Mouse (Mus musculus) liver, embryonic 14.5 days (tissue): Measurements from ENCODE around the gene Fgfr2. TPM values are rescaled to one million over a fixed set of nuclear protein-coding genes. Genes with fewer than 3 reads are reported as not detected.

Experiments
- ATAC-seq: fragments of 200-750 bp; cut with Nextera tagmentation; 2 replicates; pipeline ENCODE4 v1.8.0; 2017; ENCODE audit warnings: moderate number of reproducible peaks, mild to moderate bottlenecking, moderate library complexity; ENCODE audit not compliant: insufficient read depth
- DNase-seq, 3 experiments: peaks; one replicate each; pipeline ENCODE4 v3.0.0-alpha.2; 2012 to 2013; ENCODE audit warnings: low read depth in 3 of 3, low spot score in 3 of 3
- H3K27ac ChIP-seq: fragments of 300-500 bp; sonication (generic); 2 replicates; pipeline ENCODE4 v1.5.1; 2014; ENCODE audit warnings: moderate library complexity, mild to moderate bottlenecking, control low read depth, inconsistent platforms
- H3K27me3 ChIP-seq: fragments of 300-500 bp; sonication (generic); 2 replicates; pipeline ENCODE4 v1.6.1; 2014; ENCODE audit warnings: mild to moderate bottlenecking, low read length, moderate library complexity; ENCODE audit not compliant: control insufficient read depth, insufficient read depth
- H3K36me3 ChIP-seq: fragments of 300-500 bp; sonication (generic); replicated peaks from 2 replicates; pipeline ENCODE4 v1.6.1; 2014; ENCODE audit warnings: low read depth; ENCODE audit not compliant: control insufficient read depth, insufficient read depth
- H3K4me1 ChIP-seq, 2 experiments: fragments of 200-500 bp in 1 of 2; fragments of 300-500 bp in 1 of 2; sonication (generic) in 1 of 2; replicated peaks; 2 replicates each; pipeline ENCODE4 v1.6.1; 2012 to 2014; ENCODE audit warnings: antibody characterized with exemption in 1 of 2, inconsistent platforms in 1 of 2, low read length in 1 of 2; ENCODE audit not compliant: control insufficient read depth in 2 of 2, insufficient read depth in 2 of 2
- H3K4me2 ChIP-seq: fragments of 300-500 bp; sonication (generic); 2 replicates; pipeline ENCODE4 v1.6.1; 2014; ENCODE audit warnings: low read depth, mild to moderate bottlenecking, control low read depth, moderate library complexity
- H3K4me3 ChIP-seq, 2 experiments: fragments of 200-500 bp in 1 of 2; fragments of 300-500 bp in 1 of 2; sonication (generic) in 1 of 2; 2 replicates each; pipeline ENCODE4 v1.5.1; 2012 to 2014; ENCODE audit warnings: low read depth in 2 of 2, low read length in 2 of 2, mild to moderate bottlenecking in 2 of 2, control low read depth in 1 of 2, inconsistent platforms in 1 of 2, moderate library complexity in 1 of 2; ENCODE audit not compliant: insufficient read depth in 1 of 2
- H3K9ac ChIP-seq: fragments of 300-500 bp; sonication (generic); replicated peaks from 2 replicates; pipeline ENCODE4 v1.6.1; 2014; ENCODE audit warnings: mild to moderate bottlenecking, control low read depth, moderate library complexity
- H3K9me3 ChIP-seq: fragments of 300-500 bp; sonication (generic); 2 replicates; pipeline ENCODE4 v1.6.1; 2016; ENCODE audit warnings: low read length, mixed read lengths; ENCODE audit not compliant: control insufficient read depth
- CTCF ChIP-seq: IDR thresholded peaks from 2 replicates; pipeline ENCODE4 v1.5.1; 2016; ENCODE audit warnings: antibody characterized with exemption, low read depth, control low read depth
- EP300 ChIP-seq: IDR thresholded peaks from 2 replicates; pipeline ENCODE4 v1.6.1; 2016; ENCODE audit warnings: antibody characterized with exemption, low read depth
- WGBS: fragments of 180-500 bp; shearing (Covaris S2); extraction: QIAGEN DNeasy Blood & Tissue Kit; methylation state at CpG from one replicate; pipeline ENCODE4 v1.1.7; 2014; ENCODE audit not compliant: insufficient replicate concordance; 5-methylcytosine and 5-hydroxymethylcytosine counted together
- polyA plus RNA-seq, 2 experiments: library from polyadenylated mRNA; depleted of rRNA in 1 of 2; stranded (reverse) in 1 of 2; unstranded in 1 of 2; fragments of >200 nt; fragmentation: Nextera tagmentation in 1 of 2; extraction: Ambion mirVana in 1 of 2; gene quantifications; 2 replicates each; pipeline versions ENCODE4 v1.2.1 to v1.2.3; 2012 to 2014

The Fgfr2 gene
- polyA plus RNA-seq, 2 experiments: 7.9 to 8.8 TPM

DNA sequence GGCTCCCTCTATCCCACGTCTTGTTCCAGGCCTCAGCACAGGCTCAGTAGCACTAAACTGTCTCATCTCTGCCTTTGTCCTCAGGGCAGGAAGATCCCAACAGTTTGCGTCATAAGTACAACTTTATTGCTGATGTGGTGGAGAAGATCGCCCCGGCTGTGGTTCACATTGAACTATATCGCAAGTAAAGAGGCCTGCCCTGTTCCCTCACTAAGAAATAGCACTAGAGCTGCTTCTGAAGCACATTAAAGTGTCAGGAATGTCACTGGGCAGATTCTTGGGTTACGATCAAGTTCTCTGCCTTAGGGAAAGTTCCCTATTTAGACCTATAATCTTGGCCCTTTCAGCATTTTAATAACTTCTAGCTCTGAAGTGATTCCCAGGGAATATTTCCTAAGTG is 2161.7 kb downstream of the Fgfr2 start:
- no peak for TF ChIP-seq CTCF
- Histone ChIP-seq H3K4me1 (0 out of 4 replicates have a peak, but pooled peaks cover 0 to 1% of the 10 kb centered on the region in 2 experiments), H3K36me3 (no peaks in the 10 kb centered on the region), H3K4me2 (no peak overlapping the region), H3K9ac (no peak overlapping the region), H3K4me3 (no peak overlapping the region), H3K9me3 (no peaks in the 10 kb centered on the region), H3K27me3 (no peaks in the 10 kb centered on the region), H3K27ac (no peak overlapping the region)
- no peak for DNase-seq
- no peak for ATAC-seq
- 74% methylated on average over 6 of the region's 6 CpGs for WGBS

DNA sequence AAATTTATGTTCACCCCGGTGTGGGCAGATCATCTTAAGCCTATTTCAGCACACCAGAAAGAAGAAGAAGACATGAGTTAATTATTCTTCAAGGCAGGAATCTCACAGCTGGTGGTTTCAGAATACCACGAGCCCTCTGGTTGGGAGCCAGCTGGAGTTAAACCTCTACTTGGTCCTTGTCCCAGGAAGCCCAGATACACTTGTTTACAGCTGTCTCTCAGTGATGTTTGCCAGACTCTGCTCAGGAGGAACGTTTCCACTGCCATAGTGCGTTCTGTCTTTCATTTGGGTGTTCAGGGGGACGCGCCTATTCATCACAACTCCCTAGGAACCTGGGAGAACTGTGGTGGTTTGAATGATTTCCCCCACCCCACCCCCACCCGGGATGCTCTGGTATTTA is 2163.3 kb downstream of the Fgfr2 start:
- Histone ChIP-seq H3K4me1 (no peaks in the 10 kb centered on the region), H3K27me3 (no peaks in the 10 kb centered on the region), H3K36me3 (no peaks in the 10 kb centered on the region), H3K9ac (no peak overlapping the region), H3K4me2 (no peak overlapping the region), H3K27ac (no peak overlapping the region), H3K4me3 (no peak overlapping the region), H3K9me3 (no peaks in the 10 kb centered on the region)
- ATAC-seq (no peak), DNase-seq (no peak)
- 20% methylated on average over 7 of the region's 7 CpGs for WGBS
- TF ChIP-seq EP300: no peak
- no peak for TF ChIP-seq CTCF

DNA sequence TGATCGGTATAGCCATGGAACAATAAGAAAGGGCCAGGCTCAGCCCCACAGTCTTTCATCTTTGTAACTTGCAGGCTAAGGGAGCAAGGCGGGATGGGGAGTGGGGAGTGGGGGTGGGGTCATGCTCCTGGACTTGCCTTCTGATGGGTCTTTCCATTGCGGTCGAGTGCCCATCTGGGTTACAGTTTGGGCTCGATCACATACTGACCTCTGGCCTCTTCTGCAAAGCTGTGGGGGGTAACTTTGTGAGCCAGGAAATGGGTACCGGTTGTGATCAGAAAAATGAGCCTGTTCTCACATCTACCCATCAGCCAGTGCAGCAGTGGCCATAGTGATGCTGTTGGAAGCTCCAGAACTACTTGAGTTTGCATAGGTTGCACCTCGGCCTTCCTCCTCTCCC is 2164.6 kb downstream of the Fgfr2 start:
- ATAC-seq: no peak
- Histone ChIP-seq H3K27ac (no peak overlapping the region), H3K4me1 (no peaks in the 10 kb centered on the region), H3K9me3 (no peaks in the 10 kb centered on the region), H3K9ac (no peak overlapping the region), H3K36me3 (no peaks in the 10 kb centered on the region), H3K27me3 (no peaks in the 10 kb centered on the region), H3K4me2 (no peak overlapping the region), H3K4me3 (no peak overlapping the region)
- DNase-seq: no peak
- WGBS: 56% methylated on average over 7 of the region's 7 CpGs
- TF ChIP-seq EP300: no peak
- no peak for TF ChIP-seq CTCF

DNA sequence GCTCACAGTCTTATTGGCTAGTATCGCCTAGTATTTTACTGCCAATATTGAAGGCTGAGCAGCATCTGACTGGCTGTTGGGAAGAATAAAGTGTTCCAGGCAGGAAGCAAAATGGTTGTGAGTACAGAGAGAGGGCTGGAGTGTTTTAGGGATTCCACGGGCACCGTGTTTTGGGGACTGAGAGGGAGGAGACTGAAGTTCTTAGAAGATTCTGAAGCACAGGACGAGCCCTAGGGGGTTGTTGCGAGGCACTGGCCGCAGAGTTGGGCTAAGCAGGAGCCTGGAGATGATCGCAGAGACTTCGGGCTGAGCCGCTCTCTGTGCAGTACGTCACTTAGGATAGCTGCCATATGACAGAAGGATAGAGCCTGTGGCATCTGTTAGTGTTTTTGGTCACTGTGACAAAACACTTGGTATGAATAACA is 2169.0 kb downstream of the Fgfr2 start:
- Histone ChIP-seq H3K4me3 (no peak overlapping the region), H3K9ac (no peak overlapping the region), H3K4me1 (no peaks in the 10 kb centered on the region), H3K36me3 (no peaks in the 10 kb centered on the region), H3K4me2 (no peak overlapping the region), H3K9me3 (no peaks in the 10 kb centered on the region), H3K27ac (no peak overlapping the region), H3K27me3 (no peaks in the 10 kb centered on the region)
- no peak for TF ChIP-seq CTCF
- TF ChIP-seq EP300: no peak
- no peak for DNase-seq
- ATAC-seq: no peak
- WGBS: 68% methylated on average over 10 of the region's 10 CpGs

DNA sequence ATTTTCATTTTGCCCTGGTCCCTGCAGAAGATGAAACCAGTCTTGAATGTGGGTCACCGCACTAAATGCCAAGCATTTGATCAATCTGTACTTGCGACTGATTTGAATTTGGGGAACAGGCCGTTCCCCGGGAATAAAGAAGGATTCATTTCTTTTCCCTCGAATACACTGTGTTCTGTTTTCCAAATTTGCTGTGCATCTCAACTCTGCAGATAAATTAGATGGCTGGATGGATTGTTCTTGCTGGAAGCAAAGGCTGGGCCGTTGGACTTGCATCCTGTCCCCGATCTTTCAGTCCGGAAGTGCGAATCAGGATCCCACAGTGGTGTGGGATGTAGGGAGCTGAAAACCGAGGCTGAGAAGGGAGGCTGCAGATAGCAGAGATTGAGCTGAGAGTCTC is 2169.8 kb downstream of the Fgfr2 start:
- H3K4me2 ChIP-seq: no peak overlapping the region
- TF ChIP-seq EP300: no peak
- TF ChIP-seq CTCF: no peak
- no peak overlapping the region for H3K27ac ChIP-seq
- ATAC-seq (no peak), DNase-seq (no peak)
- no peaks in the 10 kb centered on the region for H3K4me1 ChIP-seq
- H3K9ac ChIP-seq: no peak overlapping the region
- no peak overlapping the region for H3K4me3 ChIP-seq
- WGBS: 71% methylated on average over 10 of the region's 10 CpGs
- H3K9me3 ChIP-seq: no peaks in the 10 kb centered on the region
- no peaks in the 10 kb centered on the region for H3K36me3 ChIP-seq
- H3K27me3 ChIP-seq: no peaks in the 10 kb centered on the region
